Mouse (Mus musculus) mouse trophoblast stem cell (cell line): ENCODE measurements at regions not wholly inside any gene's neighbourhood (a gene's known extent, or its start where the extent isn't known, plus 50 kb on each side); places are given as distances from the start of the nearest gene placed in this dataset.

ENCODE experiments used
- in situ Hi-C, 2 experiments: fragments of 300-500 bp; cut with MseI, MboI; formaldehyde crosslinking; loops; 2 replicates in 1 of 2; 3 replicates in 1 of 2; pipeline ENCODE4 v1.15.1; 2025

- in situ Hi-C loops = no loop called here
Observed at GRCm38 (mm10) chr6:31995977-31996376, 54.1 kb upstream of the 1700012A03Rik start.

GRCm38 (mm10) chr6:31995249-31995648, 54.8 kb upstream of the 1700012A03Rik start:
- in situ Hi-C loops = no loop called here

GRCm38 (mm10) chr6:31985698-31986097, 64.3 kb upstream of the 1700012A03Rik start:
- in situ Hi-C loops = no loop called here

GRCm38 (mm10) chr6:31976705-31977104, 73.3 kb upstream of the 1700012A03Rik start:
- in situ Hi-C loops = no loop called here

GRCm38 (mm10) chr6:31948063-31948481, 102.0 kb upstream of the 1700012A03Rik start:
- in situ Hi-C loops = loop anchor here in 1 of 2 experiments (25.0 kb wide), 1 partner anchor 364 kb away; no protein-coding TSS in a partner anchor

GRCm38 (mm10) chr6:31946572-31946971, 103.5 kb upstream of the 1700012A03Rik start:
- in situ Hi-C loops = loop anchor here in 1 of 2 experiments (25.0 kb wide), 1 partner anchor 366 kb away; no protein-coding TSS in a partner anchor

GRCm38 (mm10) chr6:31945347-31945746, 104.7 kb upstream of the 1700012A03Rik start:
- in situ Hi-C loops = loop anchor here in 1 of 2 experiments (25.0 kb wide), 1 partner anchor 367 kb away; no protein-coding TSS in a partner anchor

- in situ Hi-C loops = loop anchor here in 1 of 2 experiments (25.0 kb wide), 1 partner anchor 368 kb away; no protein-coding TSS in a partner anchor
Observed at GRCm38 (mm10) chr6:31944546-31944945, 105.5 kb upstream of the 1700012A03Rik start.

- in situ Hi-C loops = loop anchor here in 1 of 2 experiments (25.0 kb wide), 1 partner anchor 370 kb away; no protein-coding TSS in a partner anchor
Observed at GRCm38 (mm10) chr6:31942696-31943095, 107.3 kb upstream of the 1700012A03Rik start.

- in situ Hi-C loops = loop anchor here in 1 of 2 experiments (25.0 kb wide), 1 partner anchor 374 kb away; no protein-coding TSS in a partner anchor
Observed at GRCm38 (mm10) chr6:31938216-31938814, 111.7 kb upstream of the 1700012A03Rik start.

GRCm38 (mm10) chr6:31937146-31937545, 112.9 kb upstream of the 1700012A03Rik start:
- in situ Hi-C loops = loop anchor here in 1 of 2 experiments (25.0 kb wide), 1 partner anchor 375 kb away; no protein-coding TSS in a partner anchor

GRCm38 (mm10) chr6:31934826-31935225, 115.2 kb upstream of the 1700012A03Rik start:
- in situ Hi-C loops = loop anchor here in 1 of 2 experiments (25.0 kb wide), 1 partner anchor 377 kb away; no protein-coding TSS in a partner anchor

- in situ Hi-C loops = loop anchor here in 1 of 2 experiments (25.0 kb wide), 1 partner anchor 378 kb away; no protein-coding TSS in a partner anchor
Observed at GRCm38 (mm10) chr6:31933956-31934355, 116.1 kb upstream of the 1700012A03Rik start.

GRCm38 (mm10) chr6:31933364-31933763, 116.7 kb upstream of the 1700012A03Rik start:
- in situ Hi-C loops = loop anchor here in 1 of 2 experiments (25.0 kb wide), 1 partner anchor 379 kb away; no protein-coding TSS in a partner anchor

- in situ Hi-C loops = loop anchor here in 1 of 2 experiments (25.0 kb wide), 1 partner anchor 381 kb away; no protein-coding TSS in a partner anchor
Observed at GRCm38 (mm10) chr6:31931116-31931515, 118.9 kb upstream of the 1700012A03Rik start.

- in situ Hi-C loops = loop anchor here in 1 of 2 experiments (25.0 kb wide), 1 partner anchor 383 kb away; no protein-coding TSS in a partner anchor
Observed at GRCm38 (mm10) chr6:31929165-31929564, 120.9 kb upstream of the 1700012A03Rik start.

- in situ Hi-C loops = loop anchor here in 1 of 2 experiments (25.0 kb wide), 1 partner anchor 385 kb away; no protein-coding TSS in a partner anchor
Observed at GRCm38 (mm10) chr6:31927181-31927580, 122.9 kb upstream of the 1700012A03Rik start.

GRCm38 (mm10) chr6:31924669-31925046, 125.4 kb upstream of the 1700012A03Rik start:
- in situ Hi-C loops = loop anchor here in 1 of 2 experiments (25.0 kb wide), 1 partner anchor 388 kb away; no protein-coding TSS in a partner anchor

GRCm38 (mm10) chr6:31923951-31924668, 125.9 kb upstream of the 1700012A03Rik start:
- in situ Hi-C loops = no loop called here

- in situ Hi-C loops = no loop called here
Observed at GRCm38 (mm10) chr6:31921561-31922152, 128.4 kb upstream of the 1700012A03Rik start.

- in situ Hi-C loops = no loop called here
Observed at GRCm38 (mm10) chr6:31917411-31918131, 132.5 kb upstream of the 1700012A03Rik start.
